Mouse (Mus musculus): ENCODE data around the gene Foxk2. TPM values are rescaled to one million over a fixed set of nuclear protein-coding genes. Genes with fewer than 3 reads are reported as not detected.

Gene Foxk2
- polyA plus RNA-seq (2015; fragmentation: Nextera tagmentation; extraction: Ambion mirVana), result 11.9 and 13.0 TPM in 2 replicates

DNA sequence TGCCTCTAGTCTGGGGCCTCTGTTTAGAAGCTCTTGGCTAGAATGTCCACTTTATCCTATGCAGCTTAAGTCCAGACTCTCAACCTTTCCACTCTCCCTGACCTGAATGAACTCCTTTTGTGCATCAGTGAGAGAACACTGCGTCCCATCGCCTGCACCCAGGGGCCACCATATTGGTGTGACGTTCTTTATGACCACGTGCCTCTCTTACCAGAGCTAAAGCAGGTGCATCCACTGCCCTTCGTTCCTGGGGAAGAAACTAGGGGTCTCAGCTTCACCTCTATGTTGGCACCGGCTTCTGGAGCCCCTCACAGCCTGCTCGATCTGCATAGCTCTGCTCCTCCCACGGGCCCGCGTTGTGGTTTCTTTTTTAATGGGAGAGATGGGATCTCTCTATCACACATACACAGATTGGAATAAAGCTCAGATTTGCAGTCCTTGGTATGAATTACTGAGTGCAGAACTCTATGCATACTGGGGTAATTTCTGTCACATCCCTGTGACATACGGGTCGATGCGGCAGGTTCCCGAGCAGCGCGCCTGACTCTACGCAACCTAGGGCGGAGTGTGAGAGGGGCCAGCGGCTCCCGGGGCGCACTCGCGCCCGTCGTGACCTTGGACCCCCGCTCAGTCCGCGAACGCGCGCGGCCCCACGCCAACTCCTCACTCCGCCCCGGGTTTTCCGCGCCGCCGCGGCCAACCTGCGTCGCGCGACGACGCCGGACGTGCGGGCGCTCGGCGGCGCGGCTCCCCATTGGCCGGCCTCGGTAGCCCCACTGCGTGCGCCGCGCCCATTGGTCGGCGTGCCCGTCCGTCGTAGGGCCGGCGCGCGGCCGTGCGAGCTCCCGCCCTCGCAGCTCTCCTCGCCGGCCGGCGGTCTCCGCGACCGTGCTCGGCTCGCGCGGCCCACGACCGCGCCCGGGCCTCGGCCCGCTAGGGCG, at the start of gene Foxk2:
Gene Foxk2 (plus strand): TSS at position 831 of the 941 bp plus-strand sequence.
- ATAC-seq, result peak; percentile 98
- Histone ChIP-seq H3K4me1 (replicated peaks) (peaks cover 35% of the 10 kb centered on the region), H3K4me3 (replicated peaks) (peak within 1 kb of the TSS; percentile 100), H3K9ac (replicated peaks) (peak within 1 kb of the TSS; percentile 99), H3K4me2 (replicated peaks) (peak within 1 kb of the TSS; percentile 96), H3K36me3 (peaks cover 45% of the 10 kb centered on the region), H3K27me3 (no peaks in the 10 kb centered on the region), H3K9me3 (no peaks in the 10 kb centered on the region), H3K27ac (peak within 1 kb of the TSS; percentile 95)
- under 1% methylated on average over 79 of the region's 91 CpGs for WGBS

- Histone ChIP-seq H3K27me3 (no peaks in the 10 kb centered on the region), H3K9ac (replicated peaks) (no peak overlapping the region), H3K4me1 (replicated peaks) (no peaks in the 10 kb centered on the region), H3K4me2 (replicated peaks) (no peak overlapping the region), H3K9me3 (no peaks in the 10 kb centered on the region), H3K4me3 (replicated peaks) (no peak overlapping the region), H3K36me3 (peaks cover 74% of the 10 kb centered on the region), H3K27ac (no peak overlapping the region)
- 99% methylated on average over 3 of the region's 3 CpGs for WGBS
- ATAC-seq, result no peak
Measured at GRCm38 (mm10) chr11:121216831-121217230, 43.0 kb upstream of the Foxk2 start.

- no peak overlapping the region for H3K9ac ChIP-seq (replicated peaks)
- H3K27me3 ChIP-seq, result no peaks in the 10 kb centered on the region
- H3K27ac ChIP-seq, result no peak overlapping the region
- no peaks in the 10 kb centered on the region for H3K4me1 ChIP-seq (replicated peaks)
- no peak overlapping the region for H3K4me2 ChIP-seq (replicated peaks)
- H3K36me3 ChIP-seq, result peaks cover 90% of the 10 kb centered on the region
- WGBS, result 92% methylated on average over 11 of the region's 11 CpGs
- no peak for ATAC-seq
- H3K9me3 ChIP-seq, result no peaks in the 10 kb centered on the region
- no peak overlapping the region for H3K4me3 ChIP-seq (replicated peaks)
Measured at GRCm38 (mm10) chr11:121219776-121220175, 40.0 kb upstream of the Foxk2 start.

DNA sequence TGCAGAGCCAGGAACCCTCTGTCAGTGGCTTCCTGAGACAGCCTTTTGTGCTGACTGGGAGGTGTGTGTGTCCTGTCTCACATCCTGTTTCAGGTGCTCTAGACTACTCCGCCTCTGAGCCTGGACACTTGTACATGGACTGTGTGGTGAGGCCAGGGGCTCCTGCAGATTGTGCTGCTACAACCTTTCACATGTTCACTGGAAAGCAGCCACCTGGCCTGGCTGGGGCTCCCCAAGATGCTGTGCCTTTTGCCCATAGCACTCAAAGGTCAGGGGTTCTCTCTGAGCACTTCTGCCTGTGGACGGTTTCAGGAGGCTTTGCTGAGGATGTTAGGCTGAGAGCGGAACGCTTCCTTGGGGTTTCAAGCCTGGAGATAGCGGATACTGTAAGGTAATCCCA, 39.0 kb upstream of the Foxk2 start:
- H3K9ac ChIP-seq (replicated peaks), result no peak overlapping the region
- H3K4me1 ChIP-seq (replicated peaks), result no peaks in the 10 kb centered on the region
- peaks cover 95% of the 10 kb centered on the region for H3K36me3 ChIP-seq
- no peaks in the 10 kb centered on the region for H3K27me3 ChIP-seq
- WGBS, result 92% methylated on average over 5 of the region's 5 CpGs
- H3K4me2 ChIP-seq (replicated peaks), result no peak overlapping the region
- ATAC-seq, result no peak
- H3K9me3 ChIP-seq, result no peaks in the 10 kb centered on the region
- H3K27ac ChIP-seq, result no peak overlapping the region
- no peak overlapping the region for H3K4me3 ChIP-seq (replicated peaks)

DNA sequence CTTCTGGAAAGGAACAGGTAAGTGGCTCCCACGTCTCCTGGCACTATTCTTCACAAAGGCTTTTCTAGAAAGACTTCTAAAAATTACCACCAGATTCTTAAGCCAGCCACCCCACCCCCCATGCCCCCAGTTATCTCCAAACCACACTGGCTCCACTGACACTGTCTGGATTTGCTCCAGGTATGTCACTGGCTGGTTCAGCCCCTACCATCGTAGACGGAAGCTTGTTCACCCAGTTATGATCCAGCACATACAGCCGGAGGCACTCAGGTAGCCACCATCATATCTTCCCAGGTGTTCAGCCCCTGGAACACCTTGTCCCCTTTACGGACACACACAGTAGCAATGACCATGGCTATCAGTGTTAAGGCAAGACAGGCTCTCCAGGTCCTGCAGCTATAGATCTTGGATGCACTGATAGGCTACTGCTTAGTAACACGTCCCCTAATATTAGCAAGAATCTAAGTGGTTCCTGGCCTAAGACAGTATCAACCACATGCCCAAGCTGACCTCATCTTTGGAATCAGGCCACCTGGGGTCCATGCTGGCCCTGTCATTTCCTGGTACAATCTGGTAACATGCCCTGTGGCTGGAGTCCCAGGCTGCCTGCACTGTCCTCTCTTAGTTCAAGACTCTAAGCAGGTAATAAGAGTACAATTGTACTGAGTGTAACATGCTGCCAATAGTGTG, 38.3 kb upstream of the Foxk2 start:
- no peak for ATAC-seq
- H3K4me1 ChIP-seq (replicated peaks), result no peaks in the 10 kb centered on the region
- no peak overlapping the region for H3K4me3 ChIP-seq (replicated peaks)
- H3K27ac ChIP-seq, result no peak overlapping the region
- H3K27me3 ChIP-seq, result no peaks in the 10 kb centered on the region
- no peaks in the 10 kb centered on the region for H3K9me3 ChIP-seq
- WGBS, result 91% methylated on average over 6 of the region's 6 CpGs
- H3K9ac ChIP-seq (replicated peaks), result no peak overlapping the region
- H3K36me3 ChIP-seq, result peaks cover 95% of the 10 kb centered on the region
- H3K4me2 ChIP-seq (replicated peaks), result no peak overlapping the region

GRCm38 (mm10) chr11:121228129-121229017, 31.4 kb upstream of the Foxk2 start:
- 30% methylated on average over 21 of the region's 21 CpGs for WGBS
- Histone ChIP-seq H3K36me3 (peaks cover 38% of the 10 kb centered on the region), H3K27ac (peak overlapping the region; percentile 57), H3K27me3 (no peaks in the 10 kb centered on the region), H3K9ac (replicated peaks) (peak overlapping the region; percentile 72), H3K4me2 (replicated peaks) (peak overlapping the region; percentile 70), H3K9me3 (no peaks in the 10 kb centered on the region), H3K4me3 (replicated peaks) (peak overlapping the region; percentile 68), H3K4me1 (replicated peaks) (peaks cover 26% of the 10 kb centered on the region)
- peak; percentile 53 for ATAC-seq

- WGBS, result under 1% methylated on average over 23 of the region's 23 CpGs
- peak within 1 kb of the TSS; percentile 70 for H3K4me2 ChIP-seq (replicated peaks)
- H3K27ac ChIP-seq, result peak within 1 kb of the TSS; percentile 57
- no peaks in the 10 kb centered on the region for H3K27me3 ChIP-seq
- peaks cover 26% of the 10 kb centered on the region for H3K4me1 ChIP-seq (replicated peaks)
- no peaks in the 10 kb centered on the region for H3K9me3 ChIP-seq
- peak within 1 kb of the TSS; percentile 68 for H3K4me3 ChIP-seq (replicated peaks)
- peaks cover 31% of the 10 kb centered on the region for H3K36me3 ChIP-seq
- ATAC-seq, result peak; percentile 92
- peak within 1 kb of the TSS; percentile 72 for H3K9ac ChIP-seq (replicated peaks)
Measured at GRCm38 (mm10) chr11:121229018-121229439, 30.8 kb upstream of the Foxk2 start, which contains the start of gene Cybc1. Cybc1 (minus strand) TSS chr11:121229322.

DNA sequence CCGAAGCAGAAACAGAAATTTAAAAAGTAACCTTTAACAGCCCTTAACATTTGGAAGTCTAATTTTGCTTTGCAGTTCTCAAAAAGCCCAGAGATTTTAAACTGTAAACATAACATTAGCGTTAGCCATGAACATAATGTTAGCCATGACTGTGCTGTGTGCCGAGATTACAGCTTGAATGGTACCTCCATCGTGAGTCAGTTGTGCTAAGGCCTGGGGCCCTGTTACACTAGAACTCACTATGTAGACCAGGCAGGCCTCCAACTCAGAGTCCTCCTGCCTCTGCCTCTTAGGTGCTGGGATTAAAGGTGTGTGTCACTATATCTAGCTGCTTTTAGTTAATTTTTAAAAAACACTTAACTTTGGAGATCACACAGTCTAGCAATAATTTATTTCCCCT, 28.6 kb upstream of the Foxk2 start:
- peaks cover 10% of the 10 kb centered on the region for H3K36me3 ChIP-seq
- H3K4me2 ChIP-seq (replicated peaks), result no peak overlapping the region
- peaks cover 35% of the 10 kb centered on the region for H3K4me1 ChIP-seq (replicated peaks)
- H3K4me3 ChIP-seq (replicated peaks), result no peak overlapping the region
- 84% methylated on average over 4 of the region's 4 CpGs for WGBS
- no peaks in the 10 kb centered on the region for H3K9me3 ChIP-seq
- no peak overlapping the region for H3K9ac ChIP-seq (replicated peaks)
- H3K27me3 ChIP-seq, result no peaks in the 10 kb centered on the region
- ATAC-seq, result no peak
- no peak overlapping the region for H3K27ac ChIP-seq

DNA sequence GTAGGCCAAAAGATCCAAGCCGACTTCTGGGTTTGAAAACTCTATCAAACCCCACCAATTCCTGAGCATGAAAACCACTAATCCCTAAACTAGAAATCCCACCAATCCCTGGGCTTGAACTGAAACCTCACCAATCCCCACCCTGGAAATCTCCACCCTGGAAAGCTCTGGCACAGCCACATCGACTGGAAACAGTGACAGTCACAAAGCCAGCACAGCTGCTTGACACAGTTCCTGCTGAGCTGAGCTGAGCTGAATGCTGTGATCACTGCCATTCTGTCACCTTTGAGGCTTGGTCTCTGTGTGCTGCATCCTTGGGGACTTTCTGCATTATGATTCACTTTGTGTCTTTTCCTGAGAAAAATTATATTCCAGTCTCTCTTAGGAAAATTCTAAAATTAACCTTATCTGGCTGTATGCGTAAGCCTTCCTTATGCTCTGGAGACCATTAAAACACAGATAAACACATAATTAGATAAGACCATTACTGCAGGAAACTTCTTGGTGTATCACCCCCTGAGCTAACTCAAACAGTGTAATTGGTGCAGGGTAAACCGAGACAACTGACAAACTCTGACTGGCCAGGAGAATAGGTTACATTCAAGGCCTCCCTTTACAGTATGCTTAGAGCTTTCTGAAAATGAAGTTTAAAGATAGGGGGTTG, 28.0 kb upstream of the Foxk2 start:
- ATAC-seq, result no peak
- Histone ChIP-seq H3K36me3 (peaks cover 5% of the 10 kb centered on the region), H3K9me3 (no peaks in the 10 kb centered on the region), H3K9ac (replicated peaks) (no peak overlapping the region), H3K4me3 (replicated peaks) (no peak overlapping the region), H3K4me1 (replicated peaks) (peaks cover 35% of the 10 kb centered on the region), H3K27ac (no peak overlapping the region), H3K27me3 (no peaks in the 10 kb centered on the region), H3K4me2 (replicated peaks) (no peak overlapping the region)
- 44% methylated on average over 4 of the region's 4 CpGs for WGBS

- Histone ChIP-seq H3K9me3 (no peaks in the 10 kb centered on the region), H3K4me3 (replicated peaks) (no peak overlapping the region), H3K4me1 (replicated peaks) (peaks cover 26% of the 10 kb centered on the region), H3K4me2 (replicated peaks) (no peak overlapping the region), H3K27me3 (no peaks in the 10 kb centered on the region), H3K9ac (replicated peaks) (0 out of 2 replicates have a peak overlapping the region, but pooled peaks have one; percentile 28), H3K36me3 (no peaks in the 10 kb centered on the region), H3K27ac (no peak overlapping the region)
- ATAC-seq, result no peak
- 35% methylated on average over 4 of the region's 4 CpGs for WGBS
Measured at GRCm38 (mm10) chr11:121232706-121233105, 27.1 kb upstream of the Foxk2 start.
